Mouse (Mus musculus): ENCODE measurements around the gene Ndufaf7.

- TF ChIP-seq CTCF (IDR thresholded peaks at IDR 0.05; ENCODE audit: low read depth), result no peak
- no peak for TF ChIP-seq EP300 (optimal IDR thresholded peaks at IDR 0.05)
Measured at GRCm38 (mm10) chr17:78916899-78917298, 20.0 kb upstream of the Ndufaf7 start.
